Mouse (Mus musculus) MN1 (cell line): Measurements from ENCODE around the gene Gm9945.

Experiments
- DNase-seq: peaks from one replicate; pipeline ENCODE4 v3.0.0-alpha.2; 2016; ENCODE audit warnings: low spot score

Gene Gm9945

DNA sequence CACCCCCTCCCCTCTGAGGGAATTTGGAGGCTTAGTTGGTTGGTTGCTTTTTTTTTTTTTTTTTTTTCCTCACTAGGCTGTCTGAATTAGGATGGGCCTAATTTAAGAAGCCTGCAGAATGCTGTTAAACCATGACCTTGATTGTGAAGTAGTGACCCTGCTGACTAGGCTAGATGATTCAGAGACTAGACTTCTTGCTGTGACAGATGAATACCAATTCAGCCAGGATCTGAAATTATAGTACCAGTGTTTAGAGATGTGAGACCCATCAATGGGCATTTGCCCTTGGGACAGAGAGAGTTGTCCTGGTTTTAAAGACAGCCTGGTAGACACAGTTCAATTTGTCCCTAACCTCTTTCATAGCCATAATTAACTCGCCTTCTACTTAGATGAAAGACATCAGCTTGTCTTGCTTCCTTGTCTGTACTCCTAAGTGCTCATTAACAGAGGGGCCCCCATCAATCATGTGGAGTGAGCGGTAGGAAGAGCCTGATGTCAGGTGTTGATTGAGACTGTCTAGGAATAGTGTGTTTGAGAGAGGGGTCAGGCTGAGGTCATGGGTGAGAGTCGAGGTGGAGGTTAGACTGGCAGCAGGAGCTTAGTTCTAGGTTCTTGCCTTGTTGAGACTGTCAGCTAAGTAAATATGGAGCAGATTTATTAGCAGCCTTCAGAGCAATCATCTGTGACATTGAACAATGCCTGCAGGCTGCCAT lies 13.4 kb downstream of the Gm9945 start:
- DNase-seq = peak; percentile 36

DNA sequence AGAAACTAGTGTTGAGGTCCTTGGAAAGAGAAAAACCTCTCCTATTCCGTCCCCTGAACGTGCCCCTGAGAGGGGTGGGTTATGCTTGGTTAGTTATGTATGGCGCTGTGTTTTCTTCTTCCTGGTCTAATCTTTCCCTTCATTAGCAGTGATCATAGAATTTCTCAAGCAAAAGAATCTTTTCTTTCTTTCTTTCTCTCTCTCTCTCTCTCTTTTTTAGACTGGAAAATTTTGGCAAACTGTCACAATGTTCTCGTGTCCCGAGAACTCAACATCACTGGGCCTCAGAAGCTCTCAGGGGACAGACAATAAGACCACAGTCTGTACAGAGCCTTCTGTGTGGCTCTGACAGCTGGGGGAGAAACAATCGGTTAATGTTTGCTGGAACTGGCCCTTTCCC lies 15.5 kb downstream of the Gm9945 start:
- no peak for DNase-seq

DNA sequence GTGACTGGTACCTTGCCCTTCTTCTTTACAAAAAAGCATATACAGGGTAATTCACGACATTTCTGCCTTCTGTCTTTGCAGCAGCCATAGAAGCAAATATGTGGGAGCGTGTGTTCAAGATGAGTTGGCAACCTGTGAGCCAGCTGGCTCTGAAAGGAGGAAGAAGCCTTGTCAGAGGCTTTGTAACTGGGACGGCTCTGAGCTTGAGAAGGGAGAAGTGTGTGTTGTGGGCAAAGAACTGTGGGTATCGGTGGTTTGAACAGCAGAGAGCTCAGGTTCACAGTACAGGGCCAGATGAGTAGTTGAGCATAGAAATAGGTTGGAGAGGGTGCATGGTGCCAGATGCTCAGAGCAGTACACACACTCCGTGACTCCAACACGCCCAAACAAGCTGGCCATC lies 17.0 kb downstream of the Gm9945 start:
- no peak for DNase-seq

DNA sequence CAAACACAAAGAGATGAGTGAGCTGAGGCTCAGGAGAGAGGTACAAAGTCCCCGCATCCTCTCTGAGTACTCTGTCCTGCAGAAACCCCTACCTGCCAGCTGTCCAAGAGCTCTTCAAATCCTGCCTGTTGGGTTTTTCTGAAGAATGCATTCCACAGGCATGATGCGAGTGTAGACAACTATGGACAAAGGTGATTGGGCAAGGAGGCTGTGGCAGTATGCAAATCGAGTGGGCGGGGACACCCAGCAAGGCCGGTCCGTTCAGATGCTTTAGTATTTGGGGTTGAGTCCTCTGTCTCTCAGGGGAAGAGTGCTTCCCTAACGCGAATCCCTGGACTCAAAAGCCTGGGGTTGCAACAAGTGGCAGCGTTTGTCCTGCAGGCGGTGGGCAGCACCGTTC lies 20.6 kb downstream of the Gm9945 start:
- peak; percentile 56 for DNase-seq

DNA sequence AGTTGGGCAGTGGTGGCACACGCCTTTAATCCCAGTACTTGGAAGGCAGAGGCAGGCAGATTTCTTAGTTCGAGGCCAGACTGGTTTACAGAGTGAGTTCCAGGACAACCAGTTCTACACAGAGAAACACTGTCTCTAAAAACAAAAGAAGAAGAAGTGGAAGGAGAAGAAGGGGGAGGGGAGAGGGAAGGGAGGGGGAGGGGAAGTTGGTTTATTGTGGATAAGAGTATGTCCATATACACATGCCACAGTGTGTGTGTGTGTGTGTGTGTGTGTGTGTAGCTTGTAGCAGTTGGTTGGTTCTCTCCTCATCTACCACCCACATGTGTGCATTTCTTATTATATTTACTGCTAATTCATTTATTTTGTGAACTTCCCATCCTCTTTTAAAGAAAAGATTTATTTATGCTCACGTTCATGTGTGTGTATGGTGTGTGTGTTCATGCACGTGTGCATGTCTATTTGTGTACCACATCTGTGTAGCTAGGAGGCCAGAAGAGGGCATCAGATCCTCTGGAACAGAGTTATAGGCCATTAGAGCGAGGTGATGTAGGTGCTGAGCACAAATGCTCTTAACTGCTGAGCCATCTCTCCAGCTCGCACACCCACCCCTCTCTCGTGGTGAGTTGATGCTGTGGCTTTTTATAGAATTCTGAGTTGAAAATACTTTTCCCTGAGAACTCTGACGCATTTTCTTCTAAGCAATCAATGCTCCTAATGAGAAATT lies 22.2 kb downstream of the Gm9945 start:
- DNase-seq = no peak

DNA sequence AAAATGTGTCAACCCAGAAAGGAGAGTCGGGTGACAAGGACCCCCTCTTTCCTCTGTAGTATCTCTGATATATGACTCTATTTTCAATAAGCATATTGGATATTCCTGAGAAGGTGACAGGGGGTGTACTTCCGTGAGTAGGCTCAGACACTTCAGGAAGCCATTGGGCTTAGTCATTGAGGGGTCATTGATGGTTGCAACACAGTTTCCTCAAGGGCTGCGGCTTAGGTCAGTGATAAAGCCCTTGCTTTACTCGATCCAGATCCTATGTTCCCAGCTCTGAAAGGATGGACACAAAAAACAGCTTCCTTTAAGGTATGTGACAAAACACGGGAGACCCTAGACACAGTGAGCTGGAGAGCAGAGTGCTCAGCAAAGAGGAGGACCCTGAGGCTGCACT lies 23.8 kb downstream of the Gm9945 start:
- no peak for DNase-seq

DNA sequence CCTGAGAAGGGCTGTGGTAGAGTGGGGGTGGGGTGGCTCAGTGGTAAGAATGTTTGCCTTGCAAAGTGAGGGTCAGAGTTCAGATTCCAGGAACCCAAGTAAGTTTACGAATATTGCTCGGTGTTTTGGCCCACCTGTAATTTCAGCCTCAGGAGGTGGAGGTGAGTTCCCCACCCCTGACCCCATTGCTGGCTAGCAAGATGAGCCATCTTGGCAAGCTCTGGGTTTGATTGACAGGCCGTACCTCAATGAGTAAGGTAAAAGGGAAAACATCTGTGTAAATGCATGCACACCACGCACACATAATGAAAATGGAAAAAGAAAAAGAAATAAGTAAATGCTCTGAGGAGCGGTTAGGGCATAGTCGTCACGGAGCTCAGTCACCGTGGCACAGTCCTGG lies 24.4 kb downstream of the Gm9945 start:
- DNase-seq = no peak

DNA sequence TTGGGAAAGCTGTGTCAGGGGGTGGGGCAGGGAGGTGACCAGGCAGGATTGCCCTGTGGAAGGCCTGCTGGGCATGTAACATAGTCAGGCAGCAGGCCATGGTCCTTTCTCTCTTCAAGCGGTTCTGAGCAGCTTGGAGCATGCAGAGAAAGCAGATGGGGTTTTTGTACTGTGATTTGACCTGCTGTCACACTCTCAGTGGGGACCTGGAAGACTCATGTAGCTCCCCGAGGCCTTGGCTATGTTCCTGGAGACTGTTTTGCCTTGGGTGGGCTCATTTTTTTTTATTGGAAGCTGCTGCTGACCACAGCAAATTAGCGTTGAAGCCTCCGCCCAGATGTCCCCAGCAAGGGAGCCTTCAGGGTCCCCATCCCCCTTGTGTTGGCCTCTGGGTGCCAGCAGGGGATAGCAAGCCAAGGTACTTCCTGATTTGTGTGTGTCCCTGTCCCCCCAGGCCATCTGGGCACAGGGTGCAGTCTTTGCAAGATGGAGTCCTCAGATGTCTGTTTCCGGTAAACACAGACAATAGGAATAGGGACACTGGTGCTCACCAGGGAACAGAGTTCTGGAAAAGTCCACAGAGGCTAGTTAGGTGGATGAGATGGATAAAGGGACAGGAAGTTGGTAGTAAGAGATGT lies 25.2 kb downstream of the Gm9945 start:
- no peak for DNase-seq

DNA sequence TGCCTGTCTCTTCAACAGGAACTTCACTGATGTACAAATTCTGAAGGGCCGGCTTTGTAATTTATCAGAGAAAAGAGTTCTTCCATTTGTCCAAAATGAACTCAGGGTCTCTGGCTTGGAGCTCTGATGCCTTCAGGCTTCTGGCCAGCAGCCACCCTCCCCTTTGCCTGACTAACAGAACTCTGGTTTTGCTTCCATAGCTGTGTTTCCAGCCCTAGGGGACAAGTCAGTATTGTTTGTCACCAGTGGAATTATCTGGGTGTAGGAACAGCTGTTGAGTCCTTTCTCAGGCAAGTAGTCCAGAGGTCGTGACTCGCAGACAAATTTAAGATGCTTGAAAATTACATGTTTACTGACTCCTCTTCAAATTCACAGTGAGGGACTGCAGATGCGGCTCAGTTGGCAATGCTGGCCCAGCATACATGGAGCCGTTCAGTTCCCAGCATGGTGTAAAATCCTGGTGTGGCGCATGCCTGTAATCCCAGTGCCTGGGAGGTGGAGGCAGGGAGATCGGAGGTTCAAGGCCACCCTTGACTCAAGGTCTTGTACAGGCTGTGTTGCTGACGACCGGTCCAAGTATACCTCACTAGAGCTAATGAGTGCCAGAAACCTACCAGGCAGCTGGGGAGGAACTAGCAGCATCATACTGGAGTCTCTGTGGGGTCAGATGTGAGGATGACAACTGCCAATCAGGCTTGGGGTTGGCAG lies 27.3 kb downstream of the Gm9945 start:
- DNase-seq = no peak

DNA sequence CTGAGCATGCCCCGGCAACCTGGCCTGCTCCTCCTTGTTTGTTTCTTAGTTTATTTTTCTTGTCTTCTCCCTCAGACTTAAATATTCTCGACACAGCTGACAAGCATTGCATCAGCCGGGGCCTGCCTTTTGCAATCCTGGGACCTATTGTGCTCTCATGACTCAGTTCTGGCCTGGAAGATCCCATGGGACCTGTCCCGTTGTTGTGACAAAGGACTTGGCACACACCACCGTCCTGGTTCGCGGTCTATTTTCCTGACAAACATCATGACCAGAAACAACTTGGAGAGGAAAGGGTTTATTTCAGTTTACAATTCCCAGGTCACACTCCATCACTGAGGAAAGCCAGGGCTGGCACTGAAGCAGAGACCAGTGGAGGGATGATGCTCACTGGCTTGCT lies 28.2 kb downstream of the Gm9945 start:
- DNase-seq = peak; percentile 91

DNA sequence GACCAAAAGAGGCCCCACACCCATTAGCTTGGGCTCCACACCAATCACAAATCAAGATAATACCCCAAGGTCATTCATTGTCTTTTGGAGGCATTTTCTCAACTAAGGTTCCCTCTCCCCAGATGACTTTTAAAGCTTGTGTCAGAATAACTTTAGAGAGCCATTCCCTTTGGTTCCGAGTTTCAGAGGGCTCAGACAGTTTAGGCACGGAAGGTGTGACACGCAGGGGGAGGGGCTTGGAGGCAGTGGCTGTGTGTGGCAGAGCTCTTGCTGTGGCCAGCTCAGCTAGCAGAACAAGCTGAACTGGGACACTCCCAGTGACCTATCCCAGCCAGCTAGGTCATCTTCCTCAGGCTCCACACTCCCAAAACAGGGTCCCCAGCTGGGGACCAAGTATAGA lies 28.6 kb downstream of the Gm9945 start:
- peak; percentile 65 for DNase-seq

DNA sequence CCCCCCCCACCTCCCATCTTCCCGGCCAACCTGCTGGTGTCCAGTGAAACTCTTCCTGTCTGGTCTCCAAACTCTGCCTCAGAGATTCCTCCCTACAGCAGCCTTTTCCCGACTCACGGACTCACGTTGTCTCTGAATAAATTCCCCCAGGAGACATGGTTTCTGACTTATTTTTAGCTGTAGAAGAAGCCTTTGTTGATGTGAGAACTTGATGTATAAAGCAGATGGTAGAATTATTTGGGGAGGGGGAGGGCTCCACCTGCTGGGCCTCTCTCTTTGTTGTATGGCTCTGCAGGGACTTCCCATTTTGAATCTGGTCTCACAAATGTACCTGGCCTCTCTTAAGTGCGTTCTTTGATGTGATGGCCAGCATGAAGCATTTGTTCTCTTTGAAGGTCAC lies 30.4 kb downstream of the Gm9945 start:
- DNase-seq = no peak

DNA sequence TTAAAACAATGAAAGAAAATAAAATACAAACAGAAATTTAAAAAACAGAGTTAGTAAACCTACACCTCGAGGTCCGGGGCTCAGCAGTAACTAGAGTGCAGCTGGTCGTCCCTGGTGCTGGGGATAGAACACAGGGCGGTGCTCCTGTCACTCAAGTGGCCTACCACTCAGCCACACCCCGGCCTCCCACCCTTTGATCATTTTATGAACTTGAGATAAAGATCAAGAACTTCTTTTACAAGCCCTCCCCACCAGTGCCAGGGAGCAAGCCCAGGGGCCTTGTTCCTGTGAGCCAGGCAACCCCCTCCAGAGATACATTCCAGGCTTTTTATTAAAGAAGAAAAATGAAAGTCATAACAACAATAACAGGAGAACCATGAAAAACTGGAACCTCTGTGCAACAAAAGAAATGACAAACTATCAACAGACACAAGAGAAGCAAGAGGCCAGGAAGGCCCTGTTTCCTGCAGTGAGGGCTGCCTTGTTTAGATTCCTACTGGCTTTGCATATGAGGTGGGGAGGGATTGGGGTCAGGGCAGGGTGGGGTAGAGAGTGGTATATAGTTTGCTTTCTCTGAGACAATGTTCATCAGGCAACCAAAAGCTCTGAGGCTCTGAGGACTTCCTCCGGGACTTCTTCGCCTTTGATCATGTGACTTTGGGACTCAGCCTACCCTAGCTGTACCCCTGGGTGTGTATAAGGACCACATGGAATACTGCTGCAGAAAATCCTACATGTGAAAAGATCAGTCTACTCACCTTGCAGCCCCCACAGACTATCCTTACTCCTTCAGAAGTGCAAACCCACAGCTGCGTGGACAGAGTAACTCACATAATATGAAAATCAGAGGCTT lies 37.0 kb downstream of the Gm9945 start:
- DNase-seq = no peak

DNA sequence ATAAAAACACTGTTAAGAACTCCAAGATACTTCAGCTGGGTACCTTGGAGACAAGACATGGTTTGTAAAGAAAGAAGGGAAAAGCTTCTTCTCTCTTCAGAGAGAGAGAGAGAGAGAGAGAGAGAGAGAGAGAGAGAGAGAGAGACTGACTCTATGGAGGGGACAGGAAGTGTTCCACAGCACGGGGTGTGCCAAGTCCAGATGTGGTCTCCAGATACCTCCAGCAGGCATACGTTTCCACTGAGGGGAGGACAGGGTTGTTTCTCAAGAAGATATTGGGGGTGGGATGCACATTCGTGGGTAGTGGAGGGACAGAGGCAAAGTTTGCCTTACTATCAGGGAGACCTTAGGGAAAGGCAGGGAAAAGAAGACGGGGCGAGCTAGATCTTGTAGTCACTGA lies 38.8 kb downstream of the Gm9945 start:
- DNase-seq = no peak

DNA sequence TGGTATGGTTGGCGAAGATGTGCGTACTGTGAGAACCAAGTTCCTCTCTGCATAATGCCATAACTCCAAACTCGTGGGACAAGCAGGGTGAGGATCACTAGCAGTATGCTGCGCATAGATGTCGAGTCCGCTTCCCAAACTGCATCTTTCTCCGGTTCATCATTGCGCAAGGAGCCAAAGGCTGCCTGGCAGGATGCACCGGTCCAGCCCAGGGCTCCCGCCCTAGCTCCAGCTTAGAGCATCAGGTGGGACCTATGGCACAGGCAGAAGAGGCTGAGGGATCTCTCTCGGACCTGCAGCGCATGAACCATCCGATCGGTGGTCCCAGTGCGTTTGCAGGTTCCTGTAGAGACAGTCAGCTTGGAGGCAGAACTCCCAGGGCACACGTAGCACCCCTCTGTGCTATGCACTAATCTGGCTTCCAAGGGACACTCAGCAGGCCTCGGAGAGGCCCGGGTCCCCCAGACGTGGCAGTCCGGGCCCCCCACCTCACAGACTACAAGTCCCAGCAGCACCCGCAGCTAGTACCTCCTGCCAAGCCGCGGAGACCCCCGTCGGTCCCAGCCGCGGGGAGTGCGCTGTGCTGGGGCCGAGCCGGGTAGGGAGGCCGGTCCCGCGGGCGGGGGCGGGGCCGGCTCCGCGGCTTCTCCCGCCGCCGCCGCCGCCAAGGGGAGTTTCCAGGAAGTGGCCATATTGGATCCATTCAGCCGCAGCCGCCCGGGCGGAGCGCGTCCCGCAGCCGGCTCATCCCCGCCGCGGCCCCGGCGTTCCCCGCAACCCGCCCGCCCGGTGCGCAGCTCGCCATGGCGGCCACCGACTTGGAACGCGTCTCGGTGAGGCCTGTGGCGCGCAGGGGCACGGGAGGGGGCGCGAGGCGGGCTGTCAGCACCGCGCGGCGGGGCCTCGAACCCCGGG lies 39.5 kb downstream of the Gm9945 start, which contains the start of gene Sept8:
Gene Sept8, plus strand, starts transcription at position 51 of the 915 bp plus-strand sequence.
- peak; percentile 77 for DNase-seq

DNA sequence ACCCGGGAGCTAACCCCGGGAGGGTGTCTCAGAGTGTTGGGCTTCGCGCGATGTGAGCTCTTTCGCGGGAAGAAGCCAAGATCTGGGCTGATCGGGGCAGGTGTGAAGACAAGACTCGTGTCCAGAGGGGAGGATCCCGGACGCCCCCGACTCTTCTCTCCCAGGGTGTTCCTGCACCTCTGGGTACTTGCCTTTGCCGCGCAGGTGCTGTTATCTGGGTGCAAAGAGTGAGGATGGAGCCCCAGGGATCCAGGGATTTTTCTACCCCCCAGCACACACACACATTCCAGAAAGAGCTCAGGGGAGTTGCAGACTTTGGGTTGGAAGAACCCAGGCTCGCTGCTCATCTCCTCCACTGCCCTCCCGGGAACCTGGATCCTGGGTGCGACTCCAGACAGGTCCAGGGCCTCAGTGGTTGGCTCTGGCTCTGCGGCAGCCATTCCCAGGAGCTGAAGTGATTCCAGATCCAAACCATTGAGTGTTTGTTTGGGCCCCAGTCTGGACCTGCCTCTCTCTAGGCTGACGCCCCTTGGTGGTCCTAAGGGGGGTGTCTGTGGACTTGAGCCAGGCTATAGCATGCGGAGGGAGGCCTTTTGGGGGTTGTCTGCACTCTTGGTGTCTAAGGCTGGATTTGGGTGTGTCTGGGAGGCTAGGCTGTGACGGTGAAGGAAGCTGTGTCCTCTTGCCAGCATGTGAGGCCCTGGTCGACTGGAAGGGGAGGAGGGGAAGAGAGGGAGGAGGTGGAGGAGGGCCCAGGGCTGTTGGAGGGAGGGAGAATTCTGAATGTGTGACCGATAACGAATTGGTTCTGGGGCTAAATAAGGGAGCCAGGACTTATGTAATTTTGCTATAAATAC lies 40.4 kb downstream of the Gm9945 start:
- peak; percentile 73 for DNase-seq

DNA sequence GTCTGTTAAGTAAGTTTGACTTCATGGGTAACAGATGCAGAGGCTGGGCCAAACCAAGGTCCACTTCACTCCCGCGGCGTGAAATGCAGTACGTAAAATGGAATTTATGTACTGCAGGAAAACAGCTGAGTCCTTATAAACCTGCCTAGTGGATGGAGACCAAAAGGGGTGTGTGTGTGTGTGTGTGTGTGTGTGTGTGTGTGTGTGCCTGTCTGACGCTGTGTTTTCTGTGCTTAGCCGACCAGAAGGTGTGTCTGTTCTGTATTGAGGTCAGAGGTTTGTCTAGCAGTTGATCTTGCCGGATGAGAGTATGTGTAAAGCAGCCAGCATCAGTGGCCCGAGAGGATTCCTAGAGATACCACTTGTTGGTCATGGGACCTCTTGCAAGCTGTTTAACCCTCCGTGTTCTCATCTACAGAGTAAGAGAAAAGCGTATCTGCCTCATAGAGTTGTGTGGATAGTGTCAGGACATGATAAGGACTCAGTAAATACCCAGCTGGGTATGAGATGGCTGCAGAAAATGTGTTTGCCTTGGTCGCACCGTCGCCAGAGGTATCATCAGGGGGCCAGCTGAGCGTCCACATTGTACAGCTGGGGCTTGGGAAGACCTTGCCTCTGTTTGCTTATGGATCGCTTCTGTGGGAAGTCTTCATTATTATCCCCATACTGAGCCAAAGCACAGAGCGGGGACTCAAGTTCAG lies 41.3 kb downstream of the Gm9945 start:
- DNase-seq = peak; percentile 49

DNA sequence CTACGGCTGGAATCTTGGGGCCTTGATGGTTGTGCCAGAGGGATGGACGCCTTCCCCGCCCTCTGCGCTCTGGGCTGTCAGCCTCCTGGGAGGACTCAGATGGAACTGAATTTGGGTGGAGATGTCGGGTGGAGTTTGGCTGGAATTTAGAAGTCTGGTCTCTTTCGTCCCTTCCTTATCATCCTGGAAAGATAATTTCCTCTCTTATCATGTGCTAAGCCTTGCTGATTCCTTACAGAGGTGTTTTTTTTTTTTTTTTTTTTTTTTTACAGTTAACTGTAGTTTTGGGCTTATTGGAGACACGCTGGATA lies 41.8 kb downstream of the Gm9945 start:
- DNase-seq = no peak

DNA sequence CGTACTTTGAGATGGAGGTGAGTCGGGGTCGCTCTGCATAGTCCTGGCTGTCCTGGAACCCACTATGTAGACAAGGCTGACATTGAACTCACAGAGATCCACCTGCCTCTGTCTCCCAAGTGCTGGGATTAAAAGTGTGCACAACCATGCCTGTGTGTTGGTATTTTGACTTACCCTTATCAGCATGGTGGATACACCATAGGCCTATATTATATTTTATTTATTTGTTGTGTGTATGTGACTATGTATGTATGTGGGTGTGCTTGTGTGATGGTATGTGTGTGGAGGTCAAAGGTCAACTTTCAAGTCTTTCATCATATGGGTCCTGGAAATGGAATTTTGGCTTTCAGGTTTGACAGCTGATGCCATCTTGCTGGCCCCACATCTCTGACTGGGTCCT lies 42.4 kb downstream of the Gm9945 start:
- DNase-seq = no peak
